Mouse (Mus musculus) c-Kit-positive CD71-positive TER-119-positive erythroid progenitor cells, embryonic 14.5 days (primary cell): ENCODE data around the gene Cbx5.

Source experiments
- DNase-seq: peaks from one replicate; pipeline ENCODE4 v3.0.0-alpha.2; 2013; ENCODE audit warnings: low spot score

Cbx5 gene

GRCm38 (mm10) chr15:103214971-103215907, 24.4 kb downstream of the Cbx5 start:
- DNase-seq: peak; percentile 64

GRCm38 (mm10) chr15:103214149-103214548, 25.5 kb downstream of the Cbx5 start:
- DNase-seq: no peak

- DNase-seq: no peak
Measured at GRCm38 (mm10) chr15:103205156-103205555, 34.5 kb downstream of the Cbx5 start.

- no peak for DNase-seq
Measured at GRCm38 (mm10) chr15:103202088-103202793, 37.4 kb downstream of the Cbx5 start.

- no peak for DNase-seq
Measured at GRCm38 (mm10) chr15:103197785-103198184, 41.8 kb downstream of the Cbx5 start.

- no peak for DNase-seq
Measured at GRCm38 (mm10) chr15:103196835-103197234, 42.8 kb downstream of the Cbx5 start.

- no peak for DNase-seq
Measured at GRCm38 (mm10) chr15:103193606-103194005, 46.0 kb downstream of the Cbx5 start.

GRCm38 (mm10) chr15:103190531-103191462, 48.8 kb downstream of the Cbx5 start:
- DNase-seq: no peak

- no peak for DNase-seq
Measured at GRCm38 (mm10) chr15:103190083-103190482, 49.5 kb downstream of the Cbx5 start.

- DNase-seq: no peak
Measured at GRCm38 (mm10) chr15:103187803-103188202, 51.8 kb downstream of the Cbx5 start.

- no peak for DNase-seq
Measured at GRCm38 (mm10) chr15:103185462-103186198, 54.0 kb downstream of the Cbx5 start.

- no peak for DNase-seq
Measured at GRCm38 (mm10) chr15:103183651-103184610, 55.7 kb downstream of the Cbx5 start.

- peak; percentile 55 for DNase-seq
Measured at GRCm38 (mm10) chr15:103183135-103183534, 56.5 kb downstream of the Cbx5 start.

- peak; percentile 70 for DNase-seq
Measured at GRCm38 (mm10) chr15:103182166-103182790, 57.3 kb downstream of the Cbx5 start.

- no peak for DNase-seq
Measured at GRCm38 (mm10) chr15:103180406-103180805, 59.2 kb downstream of the Cbx5 start.

GRCm38 (mm10) chr15:103178767-103179166, 60.8 kb downstream of the Cbx5 start:
- no peak for DNase-seq

GRCm38 (mm10) chr15:103178137-103178536, 61.5 kb downstream of the Cbx5 start:
- no peak for DNase-seq

- DNase-seq: no peak
Measured at GRCm38 (mm10) chr15:103177611-103178041, 62.0 kb downstream of the Cbx5 start.

GRCm38 (mm10) chr15:103176874-103177421, 62.7 kb downstream of the Cbx5 start:
- peak; percentile 76 for DNase-seq
